Mouse (Mus musculus): ENCODE measurements around the gene Il1r2.
A peak's percentile ranks its signal among the peaks of the same experiment; 100 is the strongest.

Gene Il1r2

GRCm38 (mm10) chr1:40133567-40133966, 59.7 kb downstream of the Il1r2 start:
- DNase-seq: no peak

GRCm38 (mm10) chr1:40139798-40140532, 66.1 kb downstream of the Il1r2 start:
- DNase-seq: peak; percentile 79 to 80

- DNase-seq: no peak
These were observed 82.2 kb downstream of the Il1r2 start for GRCm38 (mm10) chr1:40156096-40156495.

DNA sequence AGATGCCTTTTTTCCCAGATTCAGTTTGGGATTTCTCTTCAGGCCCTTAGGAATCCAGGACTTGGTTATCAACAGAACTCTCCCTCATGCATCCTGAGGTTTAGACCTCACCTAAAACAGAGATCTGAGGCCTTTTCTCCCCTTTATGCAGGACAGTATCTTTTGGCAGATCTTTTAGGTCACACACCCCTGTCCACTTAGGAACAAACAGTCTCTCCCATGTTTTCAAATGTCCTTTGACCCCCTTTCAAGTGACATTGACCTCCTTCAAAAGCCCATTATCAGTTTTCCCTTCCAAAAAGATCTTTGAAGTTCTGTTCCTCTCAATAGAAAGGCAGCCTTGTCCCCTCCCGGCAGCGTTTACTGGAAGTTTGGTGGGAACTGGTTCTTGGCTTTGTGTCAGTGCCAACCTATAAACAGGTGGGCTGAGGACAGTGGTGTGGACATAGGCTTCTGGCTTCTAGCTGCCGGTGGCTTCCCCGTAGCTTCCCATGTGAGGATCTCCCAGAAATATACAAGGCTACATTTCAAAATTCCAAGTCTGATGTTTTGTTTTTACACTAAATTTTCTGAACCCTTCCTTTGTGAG, 89.5 kb downstream of the Il1r2 start:
- DNase-seq: no peak

DNA sequence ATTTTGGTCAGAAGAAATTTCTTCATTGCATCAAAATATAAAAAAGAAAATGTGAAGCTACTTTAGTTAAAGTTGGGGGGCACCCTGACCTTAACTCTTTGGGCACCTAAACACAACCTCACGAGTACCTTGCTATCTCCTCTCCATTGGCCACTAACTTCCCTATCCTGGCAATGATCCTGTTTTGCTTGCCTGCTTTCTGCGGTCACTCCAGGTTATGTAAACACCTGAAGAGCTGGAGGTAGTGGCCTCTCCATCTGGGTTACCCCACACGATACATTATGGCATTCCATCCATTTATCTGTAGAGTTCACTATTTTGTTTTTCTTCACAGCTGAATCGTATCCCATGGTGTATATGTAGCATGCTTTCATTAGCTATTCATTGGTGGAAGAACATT, 90.5 kb downstream of the Il1r2 start:
- no peak for DNase-seq

DNA sequence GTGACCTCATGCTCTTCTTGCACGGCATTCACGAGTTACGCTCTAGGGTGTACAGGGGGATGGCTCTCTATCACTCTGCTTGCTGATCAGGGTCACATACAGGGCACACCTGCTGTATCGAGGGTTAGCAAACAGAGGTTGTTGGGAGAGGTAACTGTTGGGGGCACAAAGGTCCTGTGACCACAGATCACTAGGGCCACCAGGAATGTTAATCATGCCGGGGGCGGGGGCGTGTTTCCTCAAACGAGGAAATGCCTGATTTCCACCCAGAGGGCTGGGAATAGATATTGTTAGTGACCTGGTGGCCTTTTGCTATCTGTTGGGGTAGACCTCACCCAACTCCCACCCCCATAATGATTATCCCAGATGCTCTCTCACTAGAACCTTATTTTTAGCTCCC, 93.7 kb downstream of the Il1r2 start:
- DNase-seq: no peak

DNA sequence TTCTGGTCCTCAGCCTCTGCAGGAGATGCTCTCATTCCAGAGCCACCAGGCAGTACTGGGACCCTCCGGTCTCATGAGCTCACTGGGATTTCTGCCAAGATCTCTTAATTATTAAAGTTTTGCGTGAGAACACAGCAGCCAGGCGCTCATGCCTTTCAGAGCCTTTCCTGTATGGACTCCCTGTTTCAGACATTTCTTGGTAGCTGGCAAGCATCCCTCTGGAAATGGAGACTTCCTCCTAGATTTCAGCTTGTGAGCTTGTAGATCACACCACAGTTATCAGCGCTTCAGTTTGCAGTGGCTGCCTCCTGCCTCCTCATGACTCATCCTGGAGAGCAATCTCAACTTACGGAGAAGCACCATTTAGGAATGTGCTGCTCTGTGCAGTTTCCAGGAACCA, 98.0 kb downstream of the Il1r2 start:
- DNase-seq: peak; percentile 49 to 64

DNA sequence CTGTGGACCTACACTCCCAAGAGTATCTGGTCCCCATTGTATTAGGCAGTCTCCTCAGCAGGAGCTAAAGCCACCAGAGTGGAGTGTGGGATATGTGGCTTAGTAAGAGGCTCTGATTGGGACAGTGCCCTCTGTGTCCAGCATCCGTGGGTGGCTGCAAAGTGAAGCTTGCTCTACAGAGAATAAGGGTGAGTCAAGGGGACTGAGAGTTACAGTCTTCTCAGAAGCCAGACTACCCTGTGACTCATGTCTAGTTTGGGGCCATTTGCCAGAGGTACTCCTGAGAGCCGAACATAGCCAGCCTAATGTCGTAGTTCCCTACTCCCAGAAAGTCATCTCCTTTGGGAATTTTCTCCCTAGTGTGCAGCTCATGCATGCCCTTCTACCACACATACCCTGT, 100.3 kb downstream of the Il1r2 start:
- no peak for DNase-seq
